Mouse (Mus musculus): ENCODE results near the gene Mad1l1. TPM values are rescaled to one million over a fixed set of nuclear protein-coding genes. Genes with fewer than 3 reads are reported as not detected.
A peak's percentile ranks its signal among the peaks of the same experiment; 100 is the strongest.

The Mad1l1 gene
- polyA plus RNA-seq, 1 experiment from 2014 or later, result 30.0 TPM

DNA sequence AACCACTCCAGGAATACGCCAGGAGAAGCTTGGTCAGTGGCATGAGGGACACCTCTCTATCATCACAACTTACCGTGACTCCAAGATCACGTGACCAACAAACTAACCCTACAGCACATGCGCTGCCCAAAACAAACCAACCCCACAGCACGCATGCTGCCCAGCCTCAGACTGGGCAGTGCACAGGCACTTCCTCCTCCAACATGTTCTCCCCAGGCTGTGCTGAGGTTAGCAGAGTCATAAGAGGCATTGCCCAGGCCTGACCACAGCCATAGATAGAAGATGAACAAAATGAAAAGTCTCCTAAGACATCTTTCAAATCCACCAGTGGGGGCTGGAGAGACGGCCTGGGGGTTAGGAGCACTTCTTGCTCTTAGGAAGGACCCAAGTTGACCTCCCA is 135.6 kb downstream of the Mad1l1 start:
- CTCF ChIA-PET, result interaction anchor here (0.7 kb wide), 1 partner anchor 12 kb away, joined by 3 read pairs; no protein-coding TSS in a partner anchor
- H3K27me3 ChIP-seq, result no peaks in the 10 kb centered on the region
- no peak for ATAC-seq
- in situ Hi-C loops (cut with MboI; ENCODE audit: low pct_unique_long_range_greater_than_20kb), result no loop called here
- DNase-seq (ENCODE audit: low read depth, low spot score), result no peak
- TF ChIP-seq CTCF (IDR thresholded peaks at IDR 0.05), result no peak
- POLR2A ChIA-PET, result no interaction called here

DNA sequence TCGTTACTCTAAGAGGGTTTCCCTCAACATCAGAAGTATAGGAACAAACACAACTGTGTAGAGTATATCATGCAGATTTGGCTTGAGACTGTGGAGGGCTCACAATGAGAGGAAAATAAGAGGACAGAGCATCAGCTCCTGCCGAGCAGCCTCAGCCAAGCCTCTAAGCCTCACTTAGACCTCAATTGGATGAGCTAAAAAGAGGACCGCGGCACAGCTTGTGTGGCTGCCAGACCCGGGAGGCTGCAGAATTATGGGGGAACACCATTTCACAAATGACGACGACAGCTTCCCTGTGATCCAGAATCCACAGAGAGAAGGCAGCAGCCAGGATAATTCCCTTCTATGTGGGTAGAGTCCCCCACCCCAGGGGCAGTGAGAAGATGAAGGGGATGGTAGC is 138.0 kb downstream of the Mad1l1 start:
- POLR2A ChIA-PET, result no interaction called here

DNA sequence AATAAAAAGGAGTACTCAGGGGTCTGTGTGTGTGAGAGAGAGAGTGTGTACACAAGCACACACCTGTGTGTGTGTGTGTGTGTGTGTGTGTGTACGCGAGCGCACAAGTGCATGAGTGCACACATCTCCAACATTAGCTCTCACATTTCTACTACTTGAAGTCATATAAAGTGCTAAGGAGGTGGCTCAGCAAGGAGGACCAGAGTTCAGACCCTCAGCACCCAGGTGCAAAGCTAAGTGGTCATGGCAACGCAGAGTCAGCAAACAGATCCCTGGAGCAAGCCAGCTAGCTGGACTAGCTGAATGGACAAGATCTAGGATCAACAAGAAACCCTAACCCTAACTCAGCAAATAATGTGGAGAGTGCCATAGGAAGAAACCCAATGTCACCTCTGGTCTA is 139.0 kb downstream of the Mad1l1 start:
- in situ Hi-C loops (cut with MboI; ENCODE audit: low pct_unique_long_range_greater_than_20kb), result no loop called here
- ATAC-seq, result no peak
- no peaks in the 10 kb centered on the region for H3K27me3 ChIP-seq
- DNase-seq (ENCODE audit: low read depth, low spot score), result no peak
- ChIA-PET CTCF (interaction anchor here (1.5 kb wide), 1 partner anchor 19 kb away, joined by 3 read pairs; no protein-coding TSS in a partner anchor), POLR2A (no interaction called here)
- TF ChIP-seq CTCF (IDR thresholded peaks at IDR 0.05), result no peak

More for the DNA sequence above, 138.0 kb downstream of the Mad1l1 start:
- CTCF ChIA-PET, result interaction anchor here (1.5 kb wide), 1 partner anchor 18 kb away, joined by 3 read pairs; no protein-coding TSS in a partner anchor
- ATAC-seq (no peak), DNase-seq (ENCODE audit: low read depth, low spot score) (no peak)
- H3K27me3 ChIP-seq, result no peaks in the 10 kb centered on the region
- in situ Hi-C loops (cut with MboI; ENCODE audit: low pct_unique_long_range_greater_than_20kb), result no loop called here
- TF ChIP-seq CTCF (IDR thresholded peaks at IDR 0.05), result no peak

DNA sequence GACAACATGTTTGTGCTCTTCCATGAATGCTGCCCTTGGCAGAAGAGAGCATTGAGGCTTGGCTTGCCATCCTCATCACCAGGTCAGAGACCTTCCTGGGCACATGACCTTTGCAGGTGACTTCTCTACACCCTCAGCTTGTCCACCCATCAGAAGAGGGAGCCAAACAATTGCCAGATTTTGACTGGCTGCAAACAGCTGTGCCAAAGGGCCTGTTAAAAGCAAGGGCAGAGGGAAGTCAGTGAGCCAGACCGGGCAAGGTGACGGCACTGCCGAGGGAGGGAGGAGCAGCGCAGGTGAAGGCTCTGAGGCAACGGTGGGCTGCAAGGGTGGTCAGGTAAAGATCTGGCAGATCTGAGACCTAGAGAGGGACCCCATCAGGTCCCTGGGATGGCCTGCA is 141.3 kb downstream of the Mad1l1 start:
- ATAC-seq (no peak), DNase-seq (ENCODE audit: low read depth, low spot score) (no peak)
- TF ChIP-seq CTCF (IDR thresholded peaks at IDR 0.05), result no peak
- no peaks in the 10 kb centered on the region for H3K27me3 ChIP-seq
- CTCF ChIA-PET, result no interaction called here
- POLR2A ChIA-PET, result no interaction called here
- in situ Hi-C loops (cut with MboI; ENCODE audit: low pct_unique_long_range_greater_than_20kb), result no loop called here

DNA sequence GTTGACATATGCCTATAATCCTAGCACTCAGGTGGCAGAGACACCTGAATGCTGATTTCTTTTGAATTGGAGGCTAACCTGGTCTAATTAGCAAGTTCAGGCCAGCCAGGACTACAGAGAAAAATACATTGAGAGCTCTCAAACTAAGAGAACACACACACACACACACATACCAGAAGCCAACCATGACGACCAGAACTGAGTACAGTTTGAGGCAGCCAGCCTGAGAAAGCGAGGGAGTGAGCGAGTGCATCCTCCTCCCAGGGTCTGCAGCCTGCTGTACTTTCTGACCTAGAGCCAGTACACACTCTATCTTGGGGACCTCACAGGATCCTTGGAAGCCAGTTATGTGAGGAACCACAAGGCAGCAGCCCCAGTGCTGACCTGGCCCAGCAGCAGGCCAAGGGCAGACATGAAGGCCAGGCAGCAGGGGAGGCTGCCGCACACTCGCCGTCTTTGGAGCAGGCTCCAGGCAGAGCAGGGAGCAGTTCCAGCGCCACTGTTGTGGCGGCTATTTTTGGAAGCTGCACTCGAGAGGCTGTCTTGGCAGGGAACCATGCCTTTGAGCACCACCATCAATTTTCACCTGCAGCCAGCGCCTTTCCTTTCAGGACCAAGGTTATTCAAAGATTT is 143.2 kb downstream of the Mad1l1 start:
- POLR2A ChIA-PET, result no interaction called here
- ATAC-seq, result no peak
- no peak for DNase-seq (ENCODE audit: low read depth, low spot score)
- in situ Hi-C loops (cut with MboI; ENCODE audit: low pct_unique_long_range_greater_than_20kb), result no loop called here
- no peaks in the 10 kb centered on the region for H3K27me3 ChIP-seq
- CTCF ChIA-PET, result interaction anchor here (1.2 kb wide), 1 partner anchor 21 kb away, joined by 3 read pairs; no protein-coding TSS in a partner anchor
- no peak for TF ChIP-seq CTCF (IDR thresholded peaks at IDR 0.05)

DNA sequence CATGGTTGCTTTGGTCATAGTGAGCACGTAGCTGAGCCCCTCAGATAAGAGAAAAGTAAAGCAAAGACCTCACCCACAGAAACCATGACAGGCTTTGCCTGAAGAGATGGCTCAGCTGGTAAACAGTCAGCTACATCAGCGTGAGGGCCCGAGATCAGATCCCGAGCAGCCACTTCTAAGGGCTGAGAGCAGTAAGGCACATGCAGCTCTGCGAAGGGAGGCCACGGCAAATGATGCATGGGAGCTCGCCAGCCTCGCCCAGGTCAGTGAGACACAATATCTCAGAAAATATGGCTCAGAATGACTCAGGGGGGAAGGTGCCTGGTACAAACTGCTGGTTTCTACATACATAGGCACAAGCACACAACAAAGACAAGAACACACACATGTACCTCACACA is 143.8 kb downstream of the Mad1l1 start:
- CTCF ChIA-PET, result interaction anchor here (1.0 to 1.2 kb wide), 3 partner anchors 13 to 22 kb away, joined by 3 read pairs; no protein-coding TSS in a partner anchor
- in situ Hi-C loops (cut with MboI; ENCODE audit: low pct_unique_long_range_greater_than_20kb), result no loop called here
- TF ChIP-seq CTCF (IDR thresholded peaks at IDR 0.05), result no peak
- DNase-seq (ENCODE audit: low read depth, low spot score), result no peak
- POLR2A ChIA-PET, result no interaction called here
- no peaks in the 10 kb centered on the region for H3K27me3 ChIP-seq
- no peak for ATAC-seq

DNA sequence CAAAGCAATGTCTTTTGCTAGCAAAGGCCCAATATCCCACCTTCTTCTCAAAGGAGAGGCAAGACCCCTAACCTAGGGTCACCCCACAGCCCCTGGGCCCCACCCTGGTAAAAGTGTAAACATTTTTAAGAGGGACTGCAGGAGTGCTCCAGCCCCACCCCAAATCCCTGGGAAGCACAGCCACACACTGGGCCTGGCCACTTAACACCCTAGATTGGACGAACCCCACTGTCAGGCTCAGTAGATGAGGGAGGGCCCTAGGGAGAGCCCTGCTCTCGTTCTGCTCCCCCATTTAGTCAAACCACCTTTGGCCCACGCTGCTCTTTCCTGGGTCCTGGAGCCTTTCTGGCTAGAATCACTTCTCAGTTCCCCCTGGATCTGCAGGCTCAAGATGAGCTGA is 145.0 kb downstream of the Mad1l1 start:
- no peaks in the 10 kb centered on the region for H3K27me3 ChIP-seq
- in situ Hi-C loops (cut with MboI; ENCODE audit: low pct_unique_long_range_greater_than_20kb), result no loop called here
- ATAC-seq (no peak), DNase-seq (ENCODE audit: low read depth, low spot score) (no peak)
- TF ChIP-seq CTCF (IDR thresholded peaks at IDR 0.05), result no peak
- ChIA-PET CTCF (interaction anchor here (1.1 kb wide), 1 partner anchor 14 kb away, joined by 3 read pairs; no protein-coding TSS in a partner anchor), POLR2A (interaction anchor here (1.6 kb wide), 1 partner anchor 11 kb away, joined by 3 read pairs; no protein-coding TSS in a partner anchor)

DNA sequence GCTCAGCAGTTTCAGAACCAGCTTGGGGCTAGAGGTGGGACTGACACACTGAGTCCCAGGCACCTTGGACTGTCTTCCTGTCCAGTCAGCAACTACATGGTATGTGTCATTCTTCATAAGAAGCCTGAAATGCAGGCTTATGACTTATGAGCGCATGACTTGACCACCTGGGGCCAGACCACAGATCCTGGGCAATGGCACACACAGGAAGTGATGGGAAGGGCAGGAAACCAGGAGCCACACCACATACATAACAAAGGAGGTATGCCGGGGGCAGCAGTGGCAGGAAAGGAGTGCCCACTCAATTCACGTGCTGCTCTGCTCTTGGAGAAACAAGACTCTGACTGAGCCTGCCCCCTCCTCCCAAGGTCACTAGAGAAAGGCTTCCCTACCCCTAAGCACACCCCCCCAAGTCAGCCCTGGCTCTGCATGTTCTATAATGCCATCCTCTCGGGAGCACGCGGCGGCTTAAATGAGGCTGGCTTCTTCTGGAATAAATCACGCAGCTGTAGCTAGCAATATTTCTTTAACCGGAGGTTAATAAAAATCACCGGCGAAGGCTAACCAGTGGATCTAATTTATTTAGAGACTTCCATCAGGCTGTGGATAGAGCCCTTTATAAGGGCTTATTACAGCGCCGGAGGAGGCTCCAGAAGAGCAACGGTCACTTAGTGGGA is 146.4 kb downstream of the Mad1l1 start:
- TF ChIP-seq CTCF (IDR thresholded peaks at IDR 0.05), result no peak
- ChIA-PET CTCF (interaction anchor here (0.8 to 1.3 kb wide), 3 partner anchors 15 to 25 kb away, joined by 3 to 4 read pairs (median 3); no protein-coding TSS in a partner anchor), POLR2A (interaction anchor here (1.2 to 1.6 kb wide), 2 partner anchors 9 to 19 kb away, joined by 3 read pairs; no protein-coding TSS in a partner anchor)
- in situ Hi-C loops (cut with MboI; ENCODE audit: low pct_unique_long_range_greater_than_20kb), result no loop called here
- peak; percentile 30 for ATAC-seq
- peak; percentile 27 for DNase-seq (ENCODE audit: low read depth, low spot score)
- H3K27me3 ChIP-seq, result no peaks in the 10 kb centered on the region

DNA sequence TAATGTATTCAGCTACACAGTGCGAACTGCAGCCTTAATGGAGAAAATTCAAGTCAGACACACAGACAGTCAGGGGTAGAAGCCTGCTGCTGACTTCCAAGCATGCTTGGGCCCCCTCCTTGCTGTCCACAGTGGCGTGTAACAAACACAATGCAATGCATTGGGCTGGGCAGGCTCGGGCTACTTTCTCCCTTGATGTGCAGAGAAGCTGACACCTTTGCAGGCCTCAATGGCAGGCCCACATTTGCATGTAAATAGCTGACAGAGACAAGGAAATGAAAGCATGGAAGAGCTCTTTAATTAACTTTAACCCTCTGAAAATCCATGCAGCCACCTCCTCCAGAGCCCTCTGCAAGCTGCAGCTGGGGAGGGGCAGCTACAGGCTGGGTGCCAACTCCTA is 147.3 kb downstream of the Mad1l1 start:
- no peaks in the 10 kb centered on the region for H3K27me3 ChIP-seq
- ATAC-seq (no peak), DNase-seq (ENCODE audit: low read depth, low spot score) (no peak)
- no peak for TF ChIP-seq CTCF (IDR thresholded peaks at IDR 0.05)
- CTCF ChIA-PET, result interaction anchor here (0.8 to 1.3 kb wide), 3 partner anchors 14 to 26 kb away, joined by 3 to 4 read pairs (median 3); no protein-coding TSS in a partner anchor
- POLR2A ChIA-PET, result interaction anchor here (1.2 kb wide), 1 partner anchor 20 kb away, joined by 3 read pairs; no protein-coding TSS in a partner anchor
- in situ Hi-C loops (cut with MboI; ENCODE audit: low pct_unique_long_range_greater_than_20kb), result no loop called here

DNA sequence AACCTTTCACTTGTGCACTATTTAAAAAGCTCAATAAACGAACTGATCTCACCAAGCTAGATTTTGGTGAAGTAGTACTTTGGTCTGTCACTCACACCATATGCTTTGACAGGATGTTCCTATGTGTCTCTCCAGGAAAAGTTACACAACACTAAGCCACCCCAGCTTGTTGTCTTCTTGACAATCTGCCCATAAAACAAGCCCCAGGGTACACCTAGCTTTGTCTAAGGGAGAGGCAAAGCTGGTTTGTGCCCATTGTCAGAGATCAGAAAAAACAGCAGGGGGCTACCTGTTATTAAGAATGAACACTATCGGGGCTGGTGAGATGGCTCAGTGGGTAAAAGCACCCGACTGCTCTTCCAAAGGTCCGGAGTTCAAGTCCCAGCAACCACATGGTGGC is 148.2 kb downstream of the Mad1l1 start:
- CTCF ChIA-PET, result interaction anchor here (1.4 kb wide), 1 partner anchor 18 kb away, joined by 3 read pairs; no protein-coding TSS in a partner anchor
- DNase-seq (ENCODE audit: low read depth, low spot score) (no peak), ATAC-seq (no peak)
- TF ChIP-seq CTCF (IDR thresholded peaks at IDR 0.05), result no peak
- POLR2A ChIA-PET, result no interaction called here
- no peaks in the 10 kb centered on the region for H3K27me3 ChIP-seq
- in situ Hi-C loops (cut with MboI; ENCODE audit: low pct_unique_long_range_greater_than_20kb), result no loop called here

DNA sequence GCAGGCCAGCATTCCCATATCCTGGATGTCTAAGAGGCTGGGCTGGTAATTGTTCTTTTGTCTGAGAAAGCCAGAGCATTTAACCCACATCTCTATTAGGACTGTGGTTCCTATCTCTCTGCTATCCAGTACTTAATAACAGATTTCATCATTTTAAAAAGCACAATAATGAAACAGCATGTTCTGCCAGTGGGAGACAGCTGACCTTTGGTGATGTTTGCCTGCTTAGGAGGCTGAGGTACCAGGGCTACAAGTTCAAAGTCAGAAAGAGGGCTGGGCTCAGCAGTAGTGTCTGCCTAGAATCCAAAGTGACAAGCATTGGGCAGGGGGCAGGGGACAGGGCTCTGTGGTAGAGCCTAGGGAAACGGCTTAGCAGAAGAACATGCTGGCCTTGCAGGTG is 149.6 kb downstream of the Mad1l1 start:
- DNase-seq (ENCODE audit: low read depth, low spot score) (no peak), ATAC-seq (no peak)
- POLR2A ChIA-PET, result no interaction called here
- TF ChIP-seq CTCF (IDR thresholded peaks at IDR 0.05), result no peak
- in situ Hi-C loops (cut with MboI; ENCODE audit: low pct_unique_long_range_greater_than_20kb), result no loop called here
- CTCF ChIA-PET, result no interaction called here
- no peaks in the 10 kb centered on the region for H3K27me3 ChIP-seq
